Mouse (Mus musculus) embryonic facial prominence, embryonic 12.5 days (tissue): Measurements from ENCODE around the gene Slc26a9. TPM values are rescaled to one million over a fixed set of nuclear protein-coding genes. Genes with fewer than 3 reads are reported as not detected.

Experiments used
- ATAC-seq: fragments of 200-750 bp; cut with Nextera tagmentation; 2 replicates; pipeline ENCODE4 v1.8.0; 2017; ENCODE audit not compliant: insufficient number of reproducible peaks, insufficient read depth, low FRiP score, low TSS enrichment
- H3K27ac ChIP-seq: fragments of 300-500 bp; sonication (generic); 2 replicates; pipeline ENCODE4 v1.5.1; 2016; ENCODE audit warnings: mild to moderate bottlenecking
- H3K27me3 ChIP-seq: fragments of 300-500 bp; sonication (generic); 2 replicates; pipeline ENCODE4 v1.6.1; 2016; ENCODE audit warnings: mild to moderate bottlenecking, moderate library complexity
- H3K36me3 ChIP-seq: fragments of 300-500 bp; sonication (generic); 2 replicates; pipeline ENCODE4 v1.6.1; 2016; ENCODE audit warnings: mild to moderate bottlenecking
- H3K4me1 ChIP-seq: fragments of 300-500 bp; sonication (generic); 2 replicates; pipeline ENCODE4 v1.6.1; 2016
- H3K4me2 ChIP-seq: fragments of 300-500 bp; sonication (generic); replicated peaks from 2 replicates; pipeline ENCODE4 v1.6.1; 2016; ENCODE audit warnings: mild to moderate bottlenecking, moderate library complexity
- H3K4me3 ChIP-seq: fragments of 300-500 bp; sonication (generic); 2 replicates; pipeline ENCODE4 v1.5.1; 2016; ENCODE audit warnings: mild to moderate bottlenecking
- H3K9ac ChIP-seq: fragments of 300-500 bp; sonication (generic); 2 replicates; pipeline ENCODE4 v1.6.1; 2016; ENCODE audit warnings: mild to moderate bottlenecking, moderate library complexity
- H3K9me3 ChIP-seq: fragments of 300-500 bp; sonication (generic); 2 replicates; pipeline ENCODE4 v1.6.1; 2016; ENCODE audit warnings: mild to moderate bottlenecking, moderate library complexity
- WGBS: fragments of 180-500 bp; shearing (Covaris S2); methylation state at CpG from one replicate; pipeline ENCODE4 v1.1.7; 2016; 5-methylcytosine and 5-hydroxymethylcytosine counted together
- polyA plus RNA-seq: library from polyadenylated mRNA; unstranded; fragments of >200 nt; fragmentation: Nextera tagmentation; extraction: Ambion mirVana; gene quantifications from 2 replicates; pipeline ENCODE4 v1.2.1, GENCODE M21; 2016

Slc26a9 gene
- polyA plus RNA-seq, 1 experiment from 2014 or later = 0.08 TPM

GRCm38 (mm10) chr1:131739481-131740160 is 4.2 kb upstream of the Slc26a9 start:
- Histone ChIP-seq H3K9ac (no peak overlapping the region), H3K4me1 (peaks cover 2% of the 10 kb centered on the region; the same call in 1 of the 2 replicates), H3K27ac (no peak overlapping the region), H3K27me3 (no peaks in the 10 kb centered on the region), H3K36me3 (no peaks in the 10 kb centered on the region), H3K9me3 (no peaks in the 10 kb centered on the region), H3K4me2 (no peak overlapping the region), H3K4me3 (no peak overlapping the region)
- WGBS = 90% methylated on average over 9 of the region's 9 CpGs
- no peak for ATAC-seq

- H3K9me3 ChIP-seq = no peaks in the 10 kb centered on the region
- no peaks in the 10 kb centered on the region for H3K36me3 ChIP-seq
- H3K27ac ChIP-seq = no peak overlapping the region
- H3K27me3 ChIP-seq = no peaks in the 10 kb centered on the region
- H3K9ac ChIP-seq = no peak overlapping the region
- no peak overlapping the region for H3K4me3 ChIP-seq
- no peak for ATAC-seq
- WGBS = 27% methylated on average over 5 of the region's 5 CpGs
- peaks cover 5% of the 10 kb centered on the region; the same call in 1 of the 2 replicates for H3K4me1 ChIP-seq
- no peak overlapping the region for H3K4me2 ChIP-seq
Measured at GRCm38 (mm10) chr1:131745391-131745790, 1.6 kb downstream of the Slc26a9 start.

DNA sequence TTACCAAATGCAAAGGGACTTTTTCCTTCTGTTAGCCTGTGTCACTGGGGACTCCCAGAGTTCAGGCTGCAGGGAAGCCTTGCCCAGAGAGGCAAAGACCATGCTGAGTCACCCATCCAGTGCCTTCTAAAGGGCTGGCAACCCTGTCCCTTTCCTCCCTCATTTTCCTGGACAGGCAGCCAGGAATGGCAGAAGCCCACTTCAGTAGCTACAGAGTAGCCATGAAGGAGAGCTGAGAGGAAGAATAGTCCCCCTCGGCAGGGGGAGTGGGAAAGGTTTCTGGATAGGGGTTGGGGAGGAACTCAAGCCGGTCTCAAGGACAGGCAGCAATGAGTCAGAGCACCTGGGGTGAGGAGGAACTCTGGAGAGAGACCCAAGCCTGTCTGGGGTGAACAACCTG is 3.9 kb downstream of the Slc26a9 start:
- Histone ChIP-seq H3K9ac (no peak overlapping the region), H3K4me3 (no peak overlapping the region), H3K27me3 (no peaks in the 10 kb centered on the region), H3K36me3 (no peaks in the 10 kb centered on the region), H3K9me3 (no peaks in the 10 kb centered on the region), H3K27ac (no peak overlapping the region), H3K4me2 (no peak overlapping the region), H3K4me1 (peaks cover 5% of the 10 kb centered on the region; the same call in 1 of the 2 replicates)
- 43% methylated on average over 2 of the region's 2 CpGs for WGBS
- ATAC-seq = no peak

- Histone ChIP-seq H3K36me3 (no peaks in the 10 kb centered on the region), H3K4me1 (peaks cover 5% of the 10 kb centered on the region; the same call in 1 of the 2 replicates), H3K4me3 (no peak overlapping the region), H3K9ac (no peak overlapping the region), H3K4me2 (no peak overlapping the region), H3K27me3 (no peaks in the 10 kb centered on the region), H3K27ac (no peak overlapping the region), H3K9me3 (no peaks in the 10 kb centered on the region)
- 79% methylated on average over 2 of the region's 2 CpGs for WGBS
- no peak for ATAC-seq
Measured at GRCm38 (mm10) chr1:131748636-131749035, 4.8 kb downstream of the Slc26a9 start.

- WGBS = 71% methylated on average over 15 of the region's 15 CpGs
- Histone ChIP-seq H3K9ac (no peak overlapping the region), H3K27me3 (no peaks in the 10 kb centered on the region), H3K36me3 (no peaks in the 10 kb centered on the region), H3K9me3 (no peaks in the 10 kb centered on the region), H3K4me2 (no peak overlapping the region), H3K27ac (no peak overlapping the region), H3K4me1 (0 out of 2 replicates have a peak, but pooled peaks cover under 1% of the 10 kb centered on the region), H3K4me3 (no peak overlapping the region)
- ATAC-seq = no peak
Measured at GRCm38 (mm10) chr1:131749706-131750545, 6.1 kb downstream of the Slc26a9 start.

GRCm38 (mm10) chr1:131751181-131751890 is 7.5 kb downstream of the Slc26a9 start:
- H3K9ac ChIP-seq = no peak overlapping the region
- no peaks in the 10 kb centered on the region for H3K4me1 ChIP-seq
- no peaks in the 10 kb centered on the region for H3K27me3 ChIP-seq
- WGBS = 70% methylated on average over 3 of the region's 3 CpGs
- ATAC-seq = no peak
- H3K36me3 ChIP-seq = no peaks in the 10 kb centered on the region
- H3K27ac ChIP-seq = no peak overlapping the region
- no peaks in the 10 kb centered on the region for H3K9me3 ChIP-seq
- no peak overlapping the region for H3K4me2 ChIP-seq
- H3K4me3 ChIP-seq = no peak overlapping the region

DNA sequence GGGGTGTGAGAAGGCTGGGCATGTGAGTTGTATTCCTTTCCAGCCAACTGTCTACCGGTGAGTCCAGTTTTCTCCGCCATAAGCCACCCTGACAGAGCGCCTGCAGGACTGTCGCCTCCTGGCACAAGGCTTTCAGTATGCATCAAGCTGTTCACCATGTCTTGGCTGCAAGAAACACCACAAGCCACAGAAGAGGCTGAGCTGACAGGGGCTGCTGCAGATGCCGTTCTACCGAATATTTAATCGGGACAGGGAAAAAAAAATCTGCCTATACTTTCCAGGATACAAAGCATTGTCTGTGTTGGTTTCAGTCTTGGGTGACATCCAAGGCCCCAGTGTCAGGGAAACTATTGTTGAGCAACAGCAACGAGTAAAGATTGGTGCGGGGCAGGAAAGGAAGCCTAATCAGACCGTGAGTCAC is 8.1 kb downstream of the Slc26a9 start:
- Histone ChIP-seq H3K4me3 (no peak overlapping the region), H3K4me1 (no peaks in the 10 kb centered on the region), H3K4me2 (no peak overlapping the region), H3K9me3 (no peaks in the 10 kb centered on the region), H3K9ac (no peak overlapping the region), H3K27ac (no peak overlapping the region), H3K27me3 (no peaks in the 10 kb centered on the region), H3K36me3 (no peaks in the 10 kb centered on the region)
- no peak for ATAC-seq
- 72% methylated on average over 10 of the region's 10 CpGs for WGBS

GRCm38 (mm10) chr1:131754212-131754829 is 10.5 kb downstream of the Slc26a9 start:
- H3K9ac ChIP-seq = no peak overlapping the region
- no peak for ATAC-seq
- H3K4me2 ChIP-seq = no peak overlapping the region
- no peaks in the 10 kb centered on the region for H3K9me3 ChIP-seq
- H3K4me1 ChIP-seq = no peaks in the 10 kb centered on the region
- WGBS = 64% methylated on average over 3 of the region's 3 CpGs
- H3K27ac ChIP-seq = no peak overlapping the region
- H3K27me3 ChIP-seq = no peaks in the 10 kb centered on the region
- H3K4me3 ChIP-seq = no peak overlapping the region
- no peaks in the 10 kb centered on the region for H3K36me3 ChIP-seq

GRCm38 (mm10) chr1:131754916-131755315 is 11.1 kb downstream of the Slc26a9 start:
- Histone ChIP-seq H3K9me3 (no peaks in the 10 kb centered on the region), H3K4me1 (no peaks in the 10 kb centered on the region), H3K27ac (no peak overlapping the region), H3K4me3 (no peak overlapping the region), H3K36me3 (no peaks in the 10 kb centered on the region), H3K4me2 (no peak overlapping the region), H3K9ac (no peak overlapping the region), H3K27me3 (no peaks in the 10 kb centered on the region)
- no peak for ATAC-seq
- WGBS = 91% methylated on average over 4 of the region's 4 CpGs

DNA sequence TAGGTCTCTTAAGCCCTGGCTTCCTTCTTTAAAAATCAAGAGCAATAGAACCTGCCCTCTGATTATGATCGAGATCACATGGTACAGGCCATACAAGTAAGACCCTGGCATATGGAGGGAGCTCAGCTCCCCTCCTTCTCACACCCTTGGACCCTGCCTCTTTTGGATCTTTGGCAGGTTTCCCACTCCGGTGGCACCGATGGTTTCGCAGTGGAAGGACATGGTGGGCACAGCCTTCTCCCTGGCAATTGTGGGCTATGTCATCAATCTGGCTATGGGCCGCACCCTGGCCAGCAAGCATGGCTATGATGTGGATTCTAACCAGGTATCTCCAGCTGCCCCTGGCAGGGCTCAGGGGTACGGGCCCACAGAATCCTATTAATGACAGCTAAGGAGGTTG is 13.4 kb downstream of the Slc26a9 start:
- Histone ChIP-seq H3K9ac (no peak overlapping the region), H3K4me3 (no peak overlapping the region), H3K9me3 (no peaks in the 10 kb centered on the region), H3K27me3 (no peaks in the 10 kb centered on the region), H3K36me3 (no peaks in the 10 kb centered on the region), H3K4me2 (no peak overlapping the region), H3K4me1 (no peaks in the 10 kb centered on the region), H3K27ac (no peak overlapping the region)
- no peak for ATAC-seq
- WGBS = 90% methylated on average over 6 of the region's 6 CpGs

- H3K27me3 ChIP-seq = no peaks in the 10 kb centered on the region
- 80% methylated on average over 7 of the region's 7 CpGs for WGBS
- no peak overlapping the region for H3K27ac ChIP-seq
- H3K4me1 ChIP-seq = no peaks in the 10 kb centered on the region
- ATAC-seq = no peak
- H3K36me3 ChIP-seq = no peaks in the 10 kb centered on the region
- no peak overlapping the region for H3K9ac ChIP-seq
- H3K4me3 ChIP-seq = no peak overlapping the region
- no peaks in the 10 kb centered on the region for H3K9me3 ChIP-seq
- no peak overlapping the region for H3K4me2 ChIP-seq
Measured at GRCm38 (mm10) chr1:131758796-131759195, 15.0 kb downstream of the Slc26a9 start.
